Mouse (Mus musculus): Measurements from ENCODE around the gene Slc12a7. TPM values are rescaled to one million over a fixed set of nuclear protein-coding genes. Genes with fewer than 3 reads are reported as not detected.

The Slc12a7 gene
- 20.1 and 26.4 TPM in 2 replicates for polyA plus RNA-seq (2015; fragmentation: Nextera tagmentation; extraction: Ambion mirVana)

GRCm38 (mm10) chr13:73732742-73733700, at the start of gene Slc12a7:
Gene Slc12a7, plus strand, starts transcription at chr13:73733094.
- H3K36me3 ChIP-seq (ENCODE audit: poor library complexity, severe bottlenecking), result no peaks in the 10 kb centered on the region
- H3K4me1 ChIP-seq, result peaks cover 9% of the 10 kb centered on the region; the same call in 1 of the 2 replicates
- ATAC-seq, result peak; percentile 67
- no peaks in the 10 kb centered on the region for H3K9me3 ChIP-seq (replicated peaks)
- peak within 1 kb of the TSS; percentile 50 for H3K9ac ChIP-seq
- H3K27me3 ChIP-seq, result peaks cover 20% of the 10 kb centered on the region
- H3K27ac ChIP-seq, result no peak within 1 kb of the TSS
- 4% methylated on average over 48 of the region's 48 CpGs for WGBS
- peak within 1 kb of the TSS; percentile 40 for H3K4me3 ChIP-seq
- peak within 1 kb of the TSS; percentile 65 for H3K4me2 ChIP-seq

- H3K4me1 ChIP-seq, result no peaks in the 10 kb centered on the region
- WGBS, result 84% methylated on average over 11 of the region's 11 CpGs
Observed at GRCm38 (mm10) chr13:73683682-73684081, 49.2 kb upstream of the Slc12a7 start.

GRCm38 (mm10) chr13:73684412-73684811, 48.5 kb upstream of the Slc12a7 start:
- Histone ChIP-seq H3K4me2 (no peak overlapping the region), H3K27me3 (no peaks in the 10 kb centered on the region), H3K4me1 (no peaks in the 10 kb centered on the region), H3K27ac (no peak overlapping the region), H3K9me3 (replicated peaks) (no peaks in the 10 kb centered on the region), H3K4me3 (no peak overlapping the region), H3K36me3 (ENCODE audit: poor library complexity, severe bottlenecking) (no peaks in the 10 kb centered on the region), H3K9ac (no peak overlapping the region)
- WGBS, result 88% methylated on average over 1 of the region's 1 CpGs
- no peak for ATAC-seq

More at GRCm38 (mm10) chr13:73683682-73684081, 49.2 kb upstream of the Slc12a7 start:
- Histone ChIP-seq H3K4me2 (no peak overlapping the region), H3K9me3 (replicated peaks) (no peaks in the 10 kb centered on the region), H3K27me3 (no peaks in the 10 kb centered on the region), H3K4me3 (no peak overlapping the region), H3K9ac (no peak overlapping the region), H3K36me3 (ENCODE audit: poor library complexity, severe bottlenecking) (no peaks in the 10 kb centered on the region), H3K27ac (no peak overlapping the region)
- no peak for ATAC-seq

GRCm38 (mm10) chr13:73685502-73685901, 47.4 kb upstream of the Slc12a7 start:
- Histone ChIP-seq H3K36me3 (ENCODE audit: poor library complexity, severe bottlenecking) (no peaks in the 10 kb centered on the region), H3K9ac (no peak overlapping the region), H3K4me1 (no peaks in the 10 kb centered on the region), H3K4me2 (no peak overlapping the region), H3K27me3 (no peaks in the 10 kb centered on the region), H3K27ac (no peak overlapping the region), H3K9me3 (replicated peaks) (no peaks in the 10 kb centered on the region), H3K4me3 (no peak overlapping the region)
- 86% methylated on average over 6 of the region's 6 CpGs for WGBS
- no peak for ATAC-seq

- no peaks in the 10 kb centered on the region for H3K9me3 ChIP-seq (replicated peaks)
- H3K27ac ChIP-seq, result no peak overlapping the region
- no peaks in the 10 kb centered on the region for H3K27me3 ChIP-seq
- H3K9ac ChIP-seq, result no peak overlapping the region
- ATAC-seq, result no peak
- no peaks in the 10 kb centered on the region for H3K4me1 ChIP-seq
- WGBS, result 74% methylated on average over 3 of the region's 3 CpGs
- no peak overlapping the region for H3K4me3 ChIP-seq
- H3K4me2 ChIP-seq, result no peak overlapping the region
- no peaks in the 10 kb centered on the region for H3K36me3 ChIP-seq (ENCODE audit: poor library complexity, severe bottlenecking)
Observed at GRCm38 (mm10) chr13:73687601-73688000, 45.3 kb upstream of the Slc12a7 start.

GRCm38 (mm10) chr13:73688934-73689333, 44.0 kb upstream of the Slc12a7 start:
- no peaks in the 10 kb centered on the region for H3K9me3 ChIP-seq (replicated peaks)
- H3K4me1 ChIP-seq, result no peaks in the 10 kb centered on the region
- no peak overlapping the region for H3K4me3 ChIP-seq
- no peak overlapping the region for H3K27ac ChIP-seq
- H3K4me2 ChIP-seq, result no peak overlapping the region
- WGBS, result 88% methylated on average over 4 of the region's 4 CpGs
- H3K9ac ChIP-seq, result no peak overlapping the region
- H3K27me3 ChIP-seq, result no peaks in the 10 kb centered on the region
- no peaks in the 10 kb centered on the region for H3K36me3 ChIP-seq (ENCODE audit: poor library complexity, severe bottlenecking)
- ATAC-seq, result no peak

- H3K9me3 ChIP-seq (replicated peaks), result no peaks in the 10 kb centered on the region
- no peaks in the 10 kb centered on the region for H3K4me1 ChIP-seq
- H3K4me2 ChIP-seq, result no peak overlapping the region
- H3K27me3 ChIP-seq, result 0 out of 2 replicates have a peak, but pooled peaks cover 4% of the 10 kb centered on the region
- H3K4me3 ChIP-seq, result no peak overlapping the region
- H3K9ac ChIP-seq, result no peak overlapping the region
- H3K27ac ChIP-seq, result no peak overlapping the region
- ATAC-seq, result peak; percentile 73
- WGBS, result 51% methylated on average over 10 of the region's 10 CpGs
- H3K36me3 ChIP-seq (ENCODE audit: poor library complexity, severe bottlenecking), result no peaks in the 10 kb centered on the region
Observed at GRCm38 (mm10) chr13:73692249-73692868, 40.5 kb upstream of the Slc12a7 start.

- Histone ChIP-seq H3K36me3 (ENCODE audit: poor library complexity, severe bottlenecking) (no peaks in the 10 kb centered on the region), H3K27ac (no peak overlapping the region), H3K9me3 (replicated peaks) (no peaks in the 10 kb centered on the region), H3K9ac (no peak overlapping the region), H3K4me1 (no peaks in the 10 kb centered on the region), H3K4me2 (no peak overlapping the region), H3K27me3 (0 out of 2 replicates have a peak, but pooled peaks cover 4% of the 10 kb centered on the region), H3K4me3 (no peak overlapping the region)
- no peak for ATAC-seq
- WGBS, result 76% methylated on average over 2 of the region's 2 CpGs
Observed at GRCm38 (mm10) chr13:73693333-73693732, 39.6 kb upstream of the Slc12a7 start.

GRCm38 (mm10) chr13:73694972-73695371, 37.9 kb upstream of the Slc12a7 start:
- Histone ChIP-seq H3K9me3 (replicated peaks) (no peaks in the 10 kb centered on the region), H3K4me2 (no peak overlapping the region), H3K4me3 (no peak overlapping the region), H3K27ac (no peak overlapping the region), H3K27me3 (0 out of 2 replicates have a peak, but pooled peaks cover 4% of the 10 kb centered on the region), H3K4me1 (no peaks in the 10 kb centered on the region), H3K9ac (no peak overlapping the region), H3K36me3 (ENCODE audit: poor library complexity, severe bottlenecking) (no peaks in the 10 kb centered on the region)
- 95% methylated on average over 1 of the region's 1 CpGs for WGBS
- no peak for ATAC-seq

- Histone ChIP-seq H3K36me3 (ENCODE audit: poor library complexity, severe bottlenecking) (no peaks in the 10 kb centered on the region), H3K4me1 (no peaks in the 10 kb centered on the region), H3K4me2 (no peak overlapping the region), H3K27ac (no peak overlapping the region), H3K4me3 (no peak overlapping the region), H3K27me3 (0 out of 2 replicates have a peak, but pooled peaks cover 4% of the 10 kb centered on the region), H3K9ac (no peak overlapping the region), H3K9me3 (replicated peaks) (no peaks in the 10 kb centered on the region)
- ATAC-seq, result no peak
- 82% methylated on average over 3 of the region's 3 CpGs for WGBS
Observed at GRCm38 (mm10) chr13:73696529-73696928, 36.4 kb upstream of the Slc12a7 start.

- H3K4me2 ChIP-seq, result no peak overlapping the region
- no peak for ATAC-seq
- no peak overlapping the region for H3K4me3 ChIP-seq
- H3K27me3 ChIP-seq, result 0 out of 2 replicates have a peak, but pooled peaks cover 4% of the 10 kb centered on the region
- H3K27ac ChIP-seq, result no peak overlapping the region
- WGBS, result 91% methylated on average over 6 of the region's 6 CpGs
- H3K9me3 ChIP-seq (replicated peaks), result no peaks in the 10 kb centered on the region
- H3K4me1 ChIP-seq, result no peaks in the 10 kb centered on the region
- no peak overlapping the region for H3K9ac ChIP-seq
- no peaks in the 10 kb centered on the region for H3K36me3 ChIP-seq (ENCODE audit: poor library complexity, severe bottlenecking)
Observed at GRCm38 (mm10) chr13:73699714-73700113, 33.2 kb upstream of the Slc12a7 start.

GRCm38 (mm10) chr13:73700554-73700953, 32.3 kb upstream of the Slc12a7 start:
- Histone ChIP-seq H3K9me3 (replicated peaks) (no peaks in the 10 kb centered on the region), H3K4me2 (no peak overlapping the region), H3K36me3 (ENCODE audit: poor library complexity, severe bottlenecking) (no peaks in the 10 kb centered on the region), H3K9ac (no peak overlapping the region), H3K4me3 (no peak overlapping the region), H3K27me3 (0 out of 2 replicates have a peak, but pooled peaks cover 4% of the 10 kb centered on the region), H3K27ac (no peak overlapping the region), H3K4me1 (no peaks in the 10 kb centered on the region)
- 89% methylated on average over 12 of the region's 12 CpGs for WGBS
- no peak for ATAC-seq

Data from forebrain, embryonic 13.5 days (tissue).